Mouse (Mus musculus) testis, adult 2 months (tissue): Measurements from ENCODE around the gene Lypd6.

Experiments used
- CTCF ChIP-seq: fragments of 200-500 bp; IDR thresholded peaks from 2 replicates; pipeline ENCODE4 v1.5.1; 2012; ENCODE audit warnings: low read depth, mild to moderate bottlenecking, inconsistent platforms, low read length, moderate library complexity; ENCODE audit not compliant: control insufficient read depth, insufficient read depth, insufficient replicate concordance
- POLR2A ChIP-seq: fragments of 200-500 bp; IDR thresholded peaks from 2 replicates; pipeline ENCODE4 v1.6.1; 2012; ENCODE audit warnings: low read depth, mild to moderate bottlenecking, inconsistent platforms, low read length, moderate library complexity; ENCODE audit not compliant: control insufficient read depth

DNA sequence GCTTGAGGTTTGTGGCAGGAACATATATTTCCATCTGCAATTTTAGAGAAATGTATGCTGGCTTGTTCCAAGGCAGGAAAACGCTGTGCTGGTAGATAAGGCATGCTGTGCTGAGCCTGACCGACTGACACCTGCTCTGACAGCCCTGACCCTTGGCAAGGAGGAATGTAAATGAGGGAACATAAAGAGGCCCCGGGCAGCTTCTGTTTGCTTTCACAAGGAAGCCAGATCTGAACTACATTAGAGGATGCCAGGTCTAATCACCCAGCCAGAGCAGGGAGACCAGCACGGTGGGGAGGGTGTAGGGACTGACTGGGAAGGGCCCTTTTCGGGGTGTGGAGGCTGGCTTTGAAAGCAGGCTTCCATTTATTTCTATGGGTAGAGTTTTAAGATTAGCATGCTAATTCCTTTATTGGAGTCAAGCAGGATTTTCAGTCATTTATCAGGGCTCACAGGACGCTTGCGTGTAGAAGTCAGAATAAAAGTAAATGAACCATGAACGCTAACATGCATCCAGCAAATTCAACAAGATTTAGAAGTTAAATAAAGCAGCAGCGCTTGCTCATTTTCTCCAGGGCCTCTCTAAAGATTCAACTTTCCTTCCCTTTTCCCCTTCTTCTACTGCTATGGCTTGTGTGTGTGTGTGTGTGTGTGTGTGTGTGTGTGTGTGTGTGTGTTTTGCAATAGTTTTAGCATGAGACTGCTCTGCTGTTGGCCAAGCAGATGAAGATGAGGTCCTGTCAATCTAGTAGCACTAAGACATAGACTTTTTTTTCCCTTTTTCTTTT, 34.3 kb downstream of the Lypd6 start:
- TF ChIP-seq CTCF (no peak), POLR2A (no peak)
